Mouse (Mus musculus) thymus, postnatal 36 days (tissue): ENCODE measurements around the gene Itga9.

Experiments
- DNase-seq, 2 experiments: peaks; one replicate each; pipeline ENCODE4 v3.0.0; 2022; ENCODE audit warnings: mixed read lengths in 2 of 2

The Itga9 gene

GRCm38 (mm10) chr9:118927501-118927900 is 321.0 kb downstream of the Itga9 start:
- peak; percentile 18 to 44 for DNase-seq

- peak in 1 of 2 experiments; percentile 10 for DNase-seq
These were observed 321.5 kb downstream of the Itga9 start for GRCm38 (mm10) chr9:118928007-118928406.

GRCm38 (mm10) chr9:118928656-118929055 is 322.2 kb downstream of the Itga9 start:
- no peak for DNase-seq

GRCm38 (mm10) chr9:118930611-118931010 is 324.1 kb downstream of the Itga9 start:
- DNase-seq, result no peak

GRCm38 (mm10) chr9:118933800-118934199 is 327.3 kb downstream of the Itga9 start:
- no peak for DNase-seq

- no peak for DNase-seq
These were observed 327.8 kb downstream of the Itga9 start for GRCm38 (mm10) chr9:118934319-118934718.

GRCm38 (mm10) chr9:118935098-118935497 is 328.6 kb downstream of the Itga9 start:
- DNase-seq, result no peak

- DNase-seq, result no peak
These were observed 329.6 kb downstream of the Itga9 start for GRCm38 (mm10) chr9:118936071-118936470.

GRCm38 (mm10) chr9:118937515-118937914 is 331.0 kb downstream of the Itga9 start:
- no peak for DNase-seq

GRCm38 (mm10) chr9:118939410-118939809 is 332.9 kb downstream of the Itga9 start:
- DNase-seq, result no peak

- no peak for DNase-seq
These were observed 333.3 kb downstream of the Itga9 start for GRCm38 (mm10) chr9:118939831-118940230.

GRCm38 (mm10) chr9:118940591-118941207 is 334.2 kb downstream of the Itga9 start:
- DNase-seq, result no peak

GRCm38 (mm10) chr9:118942030-118942429 is 335.5 kb downstream of the Itga9 start:
- DNase-seq, result no peak

GRCm38 (mm10) chr9:118943941-118944340 is 337.5 kb downstream of the Itga9 start:
- no peak for DNase-seq

GRCm38 (mm10) chr9:118944388-118944787 is 337.9 kb downstream of the Itga9 start:
- no peak for DNase-seq

- no peak for DNase-seq
These were observed 342.0 kb downstream of the Itga9 start for GRCm38 (mm10) chr9:118948486-118948885.

- no peak for DNase-seq
These were observed 342.6 kb downstream of the Itga9 start for GRCm38 (mm10) chr9:118949124-118949523.

GRCm38 (mm10) chr9:118949654-118950053 is 343.2 kb downstream of the Itga9 start:
- no peak for DNase-seq

GRCm38 (mm10) chr9:118950061-118950460 is 343.6 kb downstream of the Itga9 start:
- no peak for DNase-seq
